Mouse (Mus musculus) hindbrain, postnatal 0 days (tissue): ENCODE data around the gene Lmntd1. TPM values are rescaled to one million over a fixed set of nuclear protein-coding genes. Genes with fewer than 3 reads are reported as not detected.

ENCODE experiments used
- ATAC-seq: fragments of 200-750 bp; cut with Nextera tagmentation; 2 replicates; pipeline ENCODE4 v1.8.0; 2017; ENCODE audit warnings: mild to moderate bottlenecking, moderate TSS enrichment, moderate library complexity
- DNase-seq: peaks from one replicate; pipeline ENCODE4 v3.0.0-alpha.2; 2015; ENCODE audit warnings: low spot score
- H3K27ac ChIP-seq: fragments of 300-500 bp; sonication (generic); 2 replicates; pipeline ENCODE4 v1.5.1; 2014; ENCODE audit warnings: mild to moderate bottlenecking
- H3K27me3 ChIP-seq: fragments of 300-500 bp; sonication (generic); 2 replicates; pipeline ENCODE4 v1.6.1; 2014; ENCODE audit warnings: low read length, mixed read lengths; ENCODE audit not compliant: insufficient read depth
- H3K36me3 ChIP-seq: fragments of 300-500 bp; sonication (generic); 2 replicates; pipeline ENCODE4 v1.6.1; 2014; ENCODE audit warnings: low read length, mixed read lengths; ENCODE audit not compliant: insufficient read depth
- H3K4me1 ChIP-seq: fragments of 300-500 bp; sonication (generic); 2 replicates; pipeline ENCODE4 v1.6.1; 2014; ENCODE audit warnings: antibody characterized with exemption, low read length, mixed read lengths; ENCODE audit not compliant: insufficient read depth
- H3K4me2 ChIP-seq: fragments of 300-500 bp; sonication (generic); 2 replicates; pipeline ENCODE4 v1.6.1; 2014; ENCODE audit warnings: low read depth, mild to moderate bottlenecking, low read length, moderate library complexity, mixed read lengths
- H3K4me3 ChIP-seq: fragments of 300-500 bp; sonication (generic); 2 replicates; pipeline ENCODE4 v1.5.1; 2014; ENCODE audit warnings: low read length
- H3K9ac ChIP-seq: fragments of 300-500 bp; sonication (generic); replicated peaks from 2 replicates; pipeline ENCODE4 v1.6.1; 2014; ENCODE audit warnings: mild to moderate bottlenecking, low read length, moderate library complexity, mixed read lengths
- H3K9me3 ChIP-seq: fragments of 300-500 bp; sonication (generic); 2 replicates; pipeline ENCODE4 v1.6.1; 2016; ENCODE audit warnings: low read length, mixed read lengths
- CTCF ChIP-seq: IDR thresholded peaks from 2 replicates; pipeline ENCODE4 v1.5.1; 2016; ENCODE audit warnings: antibody characterized with exemption, control low read depth, low read depth
- WGBS: fragments of 180-500 bp; shearing (Covaris S2); extraction: QIAGEN DNeasy Blood & Tissue Kit; methylation state at CpG from one replicate; pipeline ENCODE4 v1.1.7; 2014; 5-methylcytosine and 5-hydroxymethylcytosine counted together
- polyA plus RNA-seq: library from polyadenylated mRNA; unstranded; fragments of >200 nt; fragmentation: Nextera tagmentation; extraction: Ambion mirVana; gene quantifications from 2 replicates; pipeline ENCODE4 v1.2.1, GENCODE M21; 2015
- total RNA-seq: library from RNA; depleted of rRNA; stranded (reverse); fragments of >200 nt; gene quantifications from 2 replicates; pipeline ENCODE4 v1.2.3, GENCODE M21; 2014

Lmntd1 gene
- total and polyA plus RNA-seq, 2 experiments from 2014 or later = 1.5 to 2.3 TPM

GRCm38 (mm10) chr6:145442786-145443185, 171.3 kb downstream of the Lmntd1 start:
- TF ChIP-seq CTCF = peak; percentile 57
- ATAC-seq = no peak
- 49% methylated on average over 13 of the region's 13 CpGs for WGBS

DNA sequence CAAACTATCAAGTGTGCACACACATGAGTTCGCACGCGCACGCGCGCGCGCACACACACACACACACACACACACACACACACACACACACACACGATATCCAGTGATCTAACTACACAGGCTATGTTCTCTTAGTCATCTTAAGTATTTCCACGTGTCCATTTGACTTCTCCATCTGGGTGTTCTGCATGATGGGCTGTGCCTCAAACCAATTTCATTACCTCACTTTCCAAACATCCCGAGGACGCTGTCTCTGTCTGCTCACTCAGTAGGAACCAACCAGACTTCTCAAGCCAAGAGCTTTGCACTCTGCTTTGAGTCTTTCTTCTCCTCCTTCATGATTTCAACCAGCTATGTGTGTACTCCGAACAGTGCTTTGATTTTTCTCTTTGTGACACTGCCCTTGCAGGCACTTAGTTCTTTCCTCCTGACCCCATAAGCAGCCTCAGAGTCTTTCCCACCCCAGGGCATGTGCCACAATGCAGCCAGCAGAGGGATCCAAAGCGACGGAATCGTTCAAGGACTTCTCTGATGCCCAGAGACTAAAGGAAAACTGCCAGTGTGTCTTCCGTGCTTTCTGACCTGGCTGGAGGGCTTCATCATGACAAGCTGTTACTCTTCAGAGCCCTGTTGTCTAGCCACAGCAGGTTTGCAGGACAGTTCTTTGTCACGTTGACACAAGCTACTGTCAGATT, 172.6 kb downstream of the Lmntd1 start:
- Histone ChIP-seq H3K27ac (no peak overlapping the region), H3K9me3 (no peaks in the 10 kb centered on the region), H3K36me3 (no peaks in the 10 kb centered on the region), H3K4me1 (0 out of 2 replicates have a peak, but pooled peaks cover 6% of the 10 kb centered on the region), H3K4me3 (no peak overlapping the region), H3K9ac (no peak overlapping the region), H3K27me3 (no peaks in the 10 kb centered on the region), H3K4me2 (no peak overlapping the region)
- 67% methylated on average over 18 of the region's 18 CpGs for WGBS
- ATAC-seq (peak; percentile 70), DNase-seq (peak; percentile 87)
- peak; percentile 87 for TF ChIP-seq CTCF

More at GRCm38 (mm10) chr6:145442786-145443185, 171.3 kb downstream of the Lmntd1 start:
- H3K27me3 ChIP-seq = no peaks in the 10 kb centered on the region
- H3K4me2 ChIP-seq = no peak overlapping the region
- peak; percentile 36 for DNase-seq
- H3K4me3 ChIP-seq = no peak overlapping the region
- no peaks in the 10 kb centered on the region for H3K36me3 ChIP-seq
- H3K27ac ChIP-seq = no peak overlapping the region
- 0 out of 2 replicates have a peak, but pooled peaks cover 6% of the 10 kb centered on the region for H3K4me1 ChIP-seq
- no peaks in the 10 kb centered on the region for H3K9me3 ChIP-seq
- H3K9ac ChIP-seq = no peak overlapping the region

DNA sequence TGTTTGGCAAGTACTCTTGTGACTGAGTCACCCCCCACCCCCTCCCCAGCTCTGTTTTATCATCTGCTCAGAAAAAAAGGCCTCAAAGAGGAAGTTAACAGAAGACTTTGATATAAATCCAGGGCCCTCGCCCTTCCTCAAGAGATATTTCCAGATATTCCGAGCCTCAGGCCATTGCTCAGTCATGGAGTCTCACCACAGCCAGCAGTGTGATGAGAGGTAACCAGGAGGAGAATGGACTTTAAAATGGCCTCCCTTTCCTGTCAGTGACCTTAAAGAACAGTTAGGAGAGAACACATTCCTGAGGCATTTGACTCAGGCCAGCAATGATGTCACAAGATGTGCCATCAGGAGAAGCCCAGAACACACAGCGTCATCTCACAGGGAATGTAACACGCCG, 175.3 kb downstream of the Lmntd1 start:
- no peak for TF ChIP-seq CTCF
- ATAC-seq (no peak), DNase-seq (no peak)
- no peak overlapping the region for H3K4me2 ChIP-seq
- H3K9ac ChIP-seq = no peak overlapping the region
- H3K27ac ChIP-seq = no peak overlapping the region
- no peaks in the 10 kb centered on the region for H3K36me3 ChIP-seq
- WGBS = 94% methylated on average over 5 of the region's 5 CpGs
- no peak overlapping the region for H3K4me3 ChIP-seq
- no peaks in the 10 kb centered on the region for H3K9me3 ChIP-seq
- no peaks in the 10 kb centered on the region for H3K27me3 ChIP-seq
- H3K4me1 ChIP-seq = no peaks in the 10 kb centered on the region

DNA sequence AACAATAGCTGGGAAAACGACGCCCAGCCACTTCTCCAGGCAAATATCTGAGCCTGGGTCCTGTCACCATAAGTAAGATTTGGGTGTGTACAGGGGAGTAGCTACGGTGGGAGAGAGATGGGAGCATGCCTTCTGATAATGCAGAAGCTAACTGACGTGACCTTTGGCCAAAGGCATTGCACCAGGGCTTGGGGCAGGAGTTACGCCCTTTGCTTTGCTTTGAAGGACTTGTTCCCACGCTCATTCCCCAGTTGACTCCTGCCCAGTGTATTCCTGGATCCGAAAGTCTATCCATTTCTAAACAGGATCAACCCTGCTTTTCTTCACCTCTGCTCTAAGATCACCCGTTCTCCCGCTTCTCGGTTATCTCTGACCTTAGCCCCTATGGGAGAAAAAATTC, 178.4 kb downstream of the Lmntd1 start:
- no peak overlapping the region for H3K4me2 ChIP-seq
- H3K9me3 ChIP-seq = no peaks in the 10 kb centered on the region
- H3K4me1 ChIP-seq = no peaks in the 10 kb centered on the region
- no peak overlapping the region for H3K27ac ChIP-seq
- 86% methylated on average over 10 of the region's 10 CpGs for WGBS
- H3K9ac ChIP-seq = no peak overlapping the region
- H3K36me3 ChIP-seq = no peaks in the 10 kb centered on the region
- no peak for DNase-seq
- H3K27me3 ChIP-seq = no peaks in the 10 kb centered on the region
- TF ChIP-seq CTCF = no peak
- H3K4me3 ChIP-seq = no peak overlapping the region
- ATAC-seq = no peak

- DNase-seq (no peak), ATAC-seq (no peak)
- Histone ChIP-seq H3K27ac (no peak overlapping the region), H3K9me3 (no peaks in the 10 kb centered on the region), H3K4me3 (no peak overlapping the region), H3K36me3 (no peaks in the 10 kb centered on the region), H3K27me3 (no peaks in the 10 kb centered on the region), H3K4me1 (no peaks in the 10 kb centered on the region), H3K9ac (no peak overlapping the region), H3K4me2 (no peak overlapping the region)
- 75% methylated on average over 1 of the region's 1 CpGs for WGBS
- no peak for TF ChIP-seq CTCF
These were observed 179.0 kb downstream of the Lmntd1 start for GRCm38 (mm10) chr6:145435156-145435555.

DNA sequence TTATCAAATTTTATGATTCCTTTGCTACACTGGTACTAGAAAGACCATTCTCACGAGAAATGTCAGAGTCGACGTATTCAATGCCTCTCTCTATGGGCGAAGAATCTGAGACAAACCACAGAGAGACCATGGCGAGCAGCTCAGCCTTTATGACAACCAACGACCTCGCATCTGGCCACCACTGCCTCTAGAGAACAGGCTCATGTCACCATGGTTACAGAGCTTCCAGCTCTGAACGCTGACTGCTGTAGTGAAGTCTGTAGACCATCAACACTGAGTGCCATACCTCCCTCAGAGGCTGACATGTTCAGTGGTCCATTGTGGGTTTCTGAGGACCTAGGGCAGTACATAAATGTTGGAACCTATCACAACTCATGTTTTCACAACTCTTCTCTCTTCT, 180.2 kb downstream of the Lmntd1 start:
- no peak for DNase-seq
- no peaks in the 10 kb centered on the region for H3K36me3 ChIP-seq
- no peak for TF ChIP-seq CTCF
- 69% methylated on average over 8 of the region's 8 CpGs for WGBS
- H3K9ac ChIP-seq = no peak overlapping the region
- H3K4me1 ChIP-seq = no peaks in the 10 kb centered on the region
- no peak for ATAC-seq
- H3K4me2 ChIP-seq = no peak overlapping the region
- no peaks in the 10 kb centered on the region for H3K9me3 ChIP-seq
- H3K27ac ChIP-seq = no peak overlapping the region
- no peaks in the 10 kb centered on the region for H3K27me3 ChIP-seq
- H3K4me3 ChIP-seq = no peak overlapping the region
